Mouse (Mus musculus): Measurements from ENCODE around the gene Caprin1.
A peak's percentile ranks its signal among the peaks of the same experiment; 100 is the strongest.

Gene Caprin1

DNA sequence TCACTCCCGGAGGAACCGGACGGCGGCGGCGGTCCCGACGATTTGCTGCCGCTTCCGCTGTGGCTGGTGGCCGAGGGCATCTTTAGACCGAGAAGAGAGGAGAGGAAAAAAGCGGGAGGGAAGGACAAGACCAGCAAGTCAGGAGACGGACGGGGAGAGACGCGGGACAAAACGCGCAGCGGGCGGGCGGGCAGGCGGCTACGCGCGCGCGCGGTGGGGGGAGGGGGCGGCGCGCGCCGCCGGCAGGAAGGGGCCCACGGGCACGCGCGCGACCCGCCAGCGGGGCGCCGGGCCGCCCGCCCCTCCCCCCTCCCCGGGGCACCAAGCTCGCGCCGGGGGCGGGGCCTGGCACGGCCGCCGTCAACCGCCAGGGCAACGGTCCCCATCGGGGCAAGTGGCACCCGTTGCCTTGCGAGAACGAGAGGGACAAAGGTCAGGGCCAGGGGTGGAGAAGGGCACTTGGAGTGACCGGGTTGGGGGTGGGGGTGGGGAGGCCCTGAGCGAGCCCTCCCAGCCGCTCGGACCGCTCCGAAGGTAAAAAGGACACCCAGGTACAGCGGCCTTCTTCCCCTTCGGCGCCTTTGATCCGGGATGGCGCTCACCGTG is 485 bp downstream of the Caprin1 start:
- no peak for DNase-seq (ENCODE audit: low read depth, low spot score)

GRCm38 (mm10) chr2:103796211-103796860 is 1.1 kb downstream of the Caprin1 start:
- DNase-seq (ENCODE audit: low read depth, low spot score), result no peak

- no peak for DNase-seq (ENCODE audit: low read depth, low spot score)
Measured at GRCm38 (mm10) chr2:103795843-103796210, 1.6 kb downstream of the Caprin1 start.

DNA sequence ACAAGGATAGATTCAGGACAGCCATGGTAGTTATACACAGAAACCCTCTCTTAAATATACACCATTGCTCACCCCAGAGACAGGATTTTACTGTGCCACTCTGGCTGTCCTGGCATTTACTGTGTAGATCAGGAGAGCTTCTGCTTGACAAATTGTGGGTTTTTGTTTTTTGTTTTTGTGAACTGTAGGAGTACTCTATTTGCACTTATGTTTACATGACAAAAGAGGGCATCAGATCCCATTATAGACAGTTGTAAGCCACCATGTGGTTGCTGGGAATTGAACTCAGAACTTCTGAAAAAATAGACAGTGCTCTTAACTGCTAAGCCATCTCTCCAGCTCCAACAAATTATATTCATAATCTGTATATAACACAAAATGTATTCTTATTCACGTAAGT is 5.4 kb downstream of the Caprin1 start:
- DNase-seq (ENCODE audit: low read depth, low spot score), result no peak

DNA sequence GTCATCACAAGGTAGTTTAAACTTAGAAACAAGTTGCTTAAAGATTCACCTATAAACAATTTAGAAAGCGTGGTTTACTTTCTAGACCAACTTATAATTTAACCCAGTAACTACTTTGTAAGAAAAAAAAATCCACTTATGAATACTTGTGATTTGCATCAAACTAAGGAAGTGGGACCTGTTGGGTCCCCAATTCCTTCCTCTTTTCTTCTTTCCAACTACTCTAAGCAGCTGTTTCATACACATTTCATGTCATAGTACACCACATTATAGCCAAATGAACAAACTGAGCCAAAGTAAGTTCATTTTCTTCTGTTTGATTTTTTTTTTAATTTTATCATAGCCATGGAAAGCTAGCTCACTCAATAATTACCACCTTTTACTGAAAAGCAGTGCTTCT is 11.7 kb downstream of the Caprin1 start:
- DNase-seq (ENCODE audit: low read depth, low spot score), result no peak

- DNase-seq (ENCODE audit: low read depth, low spot score), result no peak
Measured at GRCm38 (mm10) chr2:103784621-103785020, 12.8 kb downstream of the Caprin1 start.

DNA sequence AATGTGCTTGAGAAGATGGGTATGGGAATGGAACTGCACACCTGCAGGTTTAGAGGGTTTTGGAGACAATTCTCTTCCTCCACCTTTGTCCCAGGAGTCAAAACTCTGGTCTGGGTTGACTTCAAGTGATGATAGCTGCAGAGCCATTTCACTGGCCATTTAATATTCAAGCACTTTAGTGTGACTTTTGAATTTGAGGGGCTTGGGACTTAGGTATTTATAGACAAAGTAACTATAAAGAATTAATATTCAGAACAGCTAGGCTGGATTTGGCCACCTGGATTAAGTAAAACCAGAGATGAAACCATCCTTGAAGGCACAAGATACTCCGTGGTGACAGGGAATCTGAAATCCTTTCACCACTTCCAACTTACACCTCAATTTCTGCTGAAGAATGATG is 35.0 kb downstream of the Caprin1 start:
- no peak for DNase-seq (ENCODE audit: low read depth, low spot score)

DNA sequence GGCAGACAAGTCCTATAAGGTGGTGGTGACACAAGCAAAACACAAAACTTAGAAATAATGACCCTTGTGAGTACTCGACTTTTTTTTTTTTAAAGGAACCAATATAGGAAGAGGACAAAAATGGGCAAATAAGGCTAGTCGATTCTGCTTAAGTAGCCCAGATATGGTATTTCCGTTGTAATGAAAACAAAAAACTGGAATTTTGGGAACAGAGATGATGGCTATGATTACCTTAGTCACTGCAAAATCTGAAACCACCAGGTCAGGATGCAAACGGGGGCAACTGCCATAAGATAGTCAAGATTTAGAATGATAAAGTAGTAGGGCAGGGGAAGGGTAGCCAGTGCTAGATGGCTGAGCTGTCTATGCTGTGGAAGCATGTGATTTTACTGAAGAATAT is 35.5 kb downstream of the Caprin1 start:
- DNase-seq (ENCODE audit: low read depth, low spot score), result no peak

- DNase-seq (ENCODE audit: low read depth, low spot score), result peak; percentile 98
Measured at GRCm38 (mm10) chr2:103760906-103761716, 36.3 kb downstream of the Caprin1 start, which contains the start of gene Nat10. Gene Nat10 (minus strand): TSS chr2:103761270.

GRCm38 (mm10) chr2:103760421-103760820 is 37.0 kb downstream of the Caprin1 start:
- DNase-seq (ENCODE audit: low read depth, low spot score), result no peak

GRCm38 (mm10) chr2:103755458-103756085 is 41.9 kb downstream of the Caprin1 start:
- no peak for DNase-seq (ENCODE audit: low read depth, low spot score)

- DNase-seq (ENCODE audit: low read depth, low spot score), result no peak
Measured at GRCm38 (mm10) chr2:103754614-103755013, 42.8 kb downstream of the Caprin1 start.

DNA sequence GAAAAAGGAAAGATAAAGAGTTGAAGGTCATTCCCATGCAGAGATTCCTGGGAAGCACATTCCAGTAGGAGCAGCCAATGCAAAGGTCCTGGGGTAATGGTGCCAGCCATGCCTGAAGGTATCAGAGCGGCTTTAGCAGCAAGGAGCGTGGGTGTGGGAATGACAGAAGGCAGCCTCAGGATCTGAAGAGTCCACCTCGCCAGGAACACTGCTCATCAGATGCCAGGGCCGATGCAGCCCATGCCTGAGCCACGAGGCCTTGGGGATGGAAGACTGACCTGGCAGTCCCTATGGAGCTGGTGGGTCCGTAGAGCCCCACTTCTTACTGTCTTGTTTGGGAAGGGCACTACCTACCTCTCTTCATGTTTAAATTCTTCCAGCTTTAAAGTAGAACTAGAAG is 45.7 kb downstream of the Caprin1 start:
- no peak for DNase-seq (ENCODE audit: low read depth, low spot score)

DNA sequence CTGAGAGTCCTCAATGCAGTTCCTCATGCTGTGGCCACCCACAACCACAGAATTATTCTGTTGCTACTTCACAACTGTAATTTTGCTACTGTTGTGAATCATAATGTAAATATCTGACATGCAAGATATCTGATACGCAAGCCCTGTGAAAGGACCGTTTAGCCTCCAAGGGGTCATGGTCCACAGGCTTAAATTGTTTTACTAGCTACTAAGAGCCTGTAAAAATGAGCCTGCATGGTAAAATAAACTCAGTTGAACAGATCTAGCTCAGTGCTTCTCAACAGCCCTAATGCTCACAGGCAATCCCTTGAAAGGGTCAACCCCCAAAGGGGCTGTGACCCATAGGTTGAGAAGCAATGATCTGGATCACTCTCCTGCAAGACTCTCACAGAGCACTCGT is 48.4 kb downstream of the Caprin1 start:
- no peak for DNase-seq (ENCODE audit: low read depth, low spot score)

GRCm38 (mm10) chr2:103747891-103748290 is 49.6 kb downstream of the Caprin1 start:
- DNase-seq (ENCODE audit: low read depth, low spot score), result no peak

GRCm38 (mm10) chr2:103746761-103747160 is 50.7 kb downstream of the Caprin1 start:
- no peak for DNase-seq (ENCODE audit: low read depth, low spot score)

- DNase-seq (ENCODE audit: low read depth, low spot score), result no peak
Measured at GRCm38 (mm10) chr2:103746096-103746495, 51.4 kb downstream of the Caprin1 start.

DNA sequence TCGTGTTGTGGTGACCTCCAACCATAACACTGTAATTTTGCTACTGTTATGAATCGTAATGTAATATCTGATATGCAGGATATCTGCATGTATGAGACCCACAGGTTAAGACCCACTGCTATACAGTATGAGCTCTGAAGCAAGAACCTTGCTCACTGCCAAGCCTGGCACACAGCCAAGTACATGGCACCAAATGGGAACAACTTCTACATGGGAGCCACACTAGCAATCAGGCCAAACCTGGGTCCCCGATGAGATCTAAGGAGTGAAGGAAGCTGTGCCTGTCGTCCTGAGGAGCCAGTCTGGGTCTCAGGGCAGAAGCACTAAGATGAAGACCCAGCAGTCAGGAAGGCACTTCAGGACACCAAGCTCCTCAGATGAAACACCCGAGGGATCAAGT is 52.0 kb downstream of the Caprin1 start:
- no peak for DNase-seq (ENCODE audit: low read depth, low spot score)

GRCm38 (mm10) chr2:103743988-103744387 is 53.5 kb downstream of the Caprin1 start:
- peak; percentile 8 for DNase-seq (ENCODE audit: low read depth, low spot score)

DNA sequence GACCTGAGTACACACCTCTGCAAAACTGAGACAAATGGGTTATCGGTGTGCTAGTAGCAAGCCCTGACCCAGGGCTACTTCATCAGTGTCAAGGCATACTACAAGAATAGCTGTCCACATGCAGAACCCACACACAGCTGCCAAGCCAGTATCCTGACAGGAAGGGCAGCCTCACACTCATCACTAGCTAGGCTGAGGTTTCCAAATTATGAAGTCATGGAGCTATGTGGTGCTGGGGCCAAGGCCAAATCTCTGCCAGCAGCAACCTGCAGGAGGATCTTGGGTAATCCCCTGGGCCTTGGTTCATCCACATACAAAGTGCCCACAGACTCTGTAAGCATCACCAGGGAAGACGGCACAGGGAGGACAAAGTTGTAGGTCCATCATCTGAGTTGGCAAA is 53.9 kb downstream of the Caprin1 start:
- DNase-seq (ENCODE audit: low read depth, low spot score), result no peak

DNA sequence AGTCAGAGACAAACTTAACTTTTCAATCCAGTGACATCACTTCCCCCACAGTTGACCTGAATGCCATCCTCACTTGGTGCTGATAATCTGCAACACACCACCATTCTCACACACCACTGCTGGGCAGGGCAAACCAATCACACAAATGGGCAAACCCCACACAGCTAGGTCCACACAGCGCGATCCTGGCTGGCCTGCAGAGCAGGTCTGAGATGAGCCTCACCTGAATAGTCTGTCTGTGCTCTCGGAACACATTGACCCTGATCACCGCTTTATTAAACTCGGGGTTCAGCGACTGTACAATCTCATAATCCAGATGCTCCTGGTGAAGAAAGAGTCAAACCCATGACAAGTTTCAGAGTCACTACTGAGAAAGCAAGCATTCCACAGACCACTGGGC is 54.6 kb downstream of the Caprin1 start:
- DNase-seq (ENCODE audit: low read depth, low spot score), result no peak

- DNase-seq (ENCODE audit: low read depth, low spot score), result no peak
Measured at GRCm38 (mm10) chr2:103731423-103731822, 66.0 kb downstream of the Caprin1 start.
